Mouse (Mus musculus) CH12F3 (cell line): ENCODE data around the gene Gpr183.

Source experiments
- in situ Hi-C: fragments of 300-500 bp; cut with MboI; formaldehyde crosslinking; loops from 2 replicates; pipeline ENCODE4 v1.14.3; 2020; ENCODE audit warnings: low sequenced_read_pairs

Gpr183 gene

GRCm38 (mm10) chr14:121958041-121958750 is 6.8 kb downstream of the Gpr183 start:
- in situ Hi-C loops, result no loop called here

- in situ Hi-C loops, result no loop called here
Observed at GRCm38 (mm10) chr14:121957176-121957871, 7.7 kb downstream of the Gpr183 start.

GRCm38 (mm10) chr14:121956291-121956690 is 8.7 kb downstream of the Gpr183 start:
- in situ Hi-C loops, result no loop called here

- in situ Hi-C loops, result no loop called here
Observed at GRCm38 (mm10) chr14:121955176-121955795, 9.7 kb downstream of the Gpr183 start.

- in situ Hi-C loops, result no loop called here
Observed at GRCm38 (mm10) chr14:121954608-121955007, 10.4 kb downstream of the Gpr183 start.

GRCm38 (mm10) chr14:121954129-121954528 is 10.9 kb downstream of the Gpr183 start:
- in situ Hi-C loops, result no loop called here

- in situ Hi-C loops, result no loop called here
Observed at GRCm38 (mm10) chr14:121952046-121952400, 13.0 kb downstream of the Gpr183 start.

- in situ Hi-C loops, result no loop called here
Observed at GRCm38 (mm10) chr14:121951399-121952045, 13.5 kb downstream of the Gpr183 start.

GRCm38 (mm10) chr14:121949897-121950296 is 15.1 kb downstream of the Gpr183 start:
- in situ Hi-C loops, result no loop called here

GRCm38 (mm10) chr14:121949436-121949835 is 15.6 kb downstream of the Gpr183 start:
- in situ Hi-C loops, result no loop called here

- in situ Hi-C loops, result no loop called here
Observed at GRCm38 (mm10) chr14:121947966-121948365, 17.0 kb downstream of the Gpr183 start.

GRCm38 (mm10) chr14:121947201-121947760 is 17.7 kb downstream of the Gpr183 start:
- in situ Hi-C loops, result no loop called here

- in situ Hi-C loops, result no loop called here
Observed at GRCm38 (mm10) chr14:121946728-121947127, 18.3 kb downstream of the Gpr183 start.

- in situ Hi-C loops, result no loop called here
Observed at GRCm38 (mm10) chr14:121946131-121946530, 18.9 kb downstream of the Gpr183 start.

GRCm38 (mm10) chr14:121939582-121939981 is 25.4 kb downstream of the Gpr183 start:
- in situ Hi-C loops, result no loop called here

- in situ Hi-C loops, result no loop called here
Observed at GRCm38 (mm10) chr14:121938256-121939191, 26.5 kb downstream of the Gpr183 start.

- in situ Hi-C loops, result no loop called here
Observed at GRCm38 (mm10) chr14:121937601-121938255, 27.3 kb downstream of the Gpr183 start.

GRCm38 (mm10) chr14:121936856-121937255 is 28.1 kb downstream of the Gpr183 start:
- in situ Hi-C loops, result no loop called here

- in situ Hi-C loops, result no loop called here
Observed at GRCm38 (mm10) chr14:121936356-121936755, 28.6 kb downstream of the Gpr183 start.

- in situ Hi-C loops, result loop anchor here (5.0 kb wide), 1 partner anchor 128 kb away; no protein-coding TSS in a partner anchor
Observed at GRCm38 (mm10) chr14:121934597-121934946, 30.4 kb downstream of the Gpr183 start.
